19 mouse cellular contexts compared by ENCODE assay signal in genomic region chr10:12758702-12758988, GRCm38 (mm10).
DNase-seq lines count a peak whose midpoint lies in the region; ATAC-seq and TF ChIP-seq lines count a peak whose summit lies in the region.
"Had no signal": no experiment of that assay in that cellular context is flagged by ENCODE, and none has a peak within 500 bp of the region (broad histone marks: within the 10 kb centered on the region; RNA-seq: fewer than 3 reads in every experiment).

No protein-coding gene starts in this region.

- H3K79me2 ChIP-seq in myocyte (ENCODE audit: control insufficient read depth, insufficient read depth) = peaks cover 17% of the 10 kb centered on the region

- no peak overlapping the region for H3K9ac ChIP-seq in midbrain, embryonic 13.5 days (replicated peaks)
- H3K9ac ChIP-seq: embryonic facial prominence, embryonic 12.5 days; intestine, embryonic 15.5 days; liver, embryonic 15.5 days; lung, embryonic 14.5 days had no signal

- TF ChIP-seq CTCF in brain, embryonic 14.5 days (IDR thresholded peaks at IDR 0.05; ENCODE audit: borderline replicate concordance, extremely low read depth, insufficient read depth, insufficient read length) = no peak

- TF ChIP-seq POLR2A in brain, embryonic 14.5 days (IDR thresholded peaks at IDR 0.05; ENCODE audit: borderline replicate concordance, extremely low read depth, insufficient read depth, insufficient read length, poor library complexity, severe bottlenecking) = no peak
- TF ChIP-seq POLR2A in myocyte (IDR thresholded peaks at IDR 0.05; ENCODE audit: insufficient read length, low read depth) = no peak

- 72% methylated on average over 6 of the region's 6 CpGs for whole genome bisulfite sequencing in midbrain, embryonic 13.5 days

- H3ac ChIP-seq in myocyte (ENCODE audit: control insufficient read depth, insufficient read length) = no peak overlapping the region

- no peaks in the 10 kb centered on the region for H3K27me3 ChIP-seq in midbrain, embryonic 13.5 days
- no peaks in the 10 kb centered on the region for H3K27me3 ChIP-seq in myocyte (ENCODE audit: control insufficient read depth, insufficient read depth, insufficient read length)
- H3K27me3 ChIP-seq: embryonic facial prominence, embryonic 12.5 days; intestine, embryonic 15.5 days; liver, embryonic 15.5 days had no signal

- no peak overlapping the region for H3K27ac ChIP-seq in midbrain, embryonic 13.5 days
- H3K27ac ChIP-seq: embryonic facial prominence, embryonic 12.5 days; forebrain, embryonic 10.5 days; hindbrain, embryonic 10.5 days; intestine, embryonic 15.5 days; kidney, postnatal 0 days; liver, embryonic 15.5 days had no signal

- H3K4me2 ChIP-seq in midbrain, embryonic 13.5 days (replicated peaks) = no peak overlapping the region
- H3K4me2 ChIP-seq in myocyte (ENCODE audit: low read depth) = peak overlapping the region; percentile 12
- H3K4me2 ChIP-seq: embryonic facial prominence, embryonic 12.5 days; intestine, embryonic 15.5 days; liver, embryonic 15.5 days; lung, embryonic 14.5 days had no signal

- ATAC-seq in midbrain, embryonic 13.5 days = peak; percentile 20; the same call in 1 of the 2 replicates
- ATAC-seq: forebrain, embryonic 16.5 days; intestine, embryonic 15.5 days had no signal

- peaks cover 6% of the 10 kb centered on the region; the same call in 1 of the 2 replicates for H3K4me1 ChIP-seq in midbrain, embryonic 13.5 days (replicated peaks)
- H3K4me1 ChIP-seq: forebrain, embryonic 10.5 days; hindbrain, embryonic 10.5 days; intestine, embryonic 15.5 days; liver, embryonic 15.5 days had no signal

- no peaks in the 10 kb centered on the region for H3K36me3 ChIP-seq in midbrain, embryonic 13.5 days
- peaks cover 3% of the 10 kb centered on the region for H3K36me3 ChIP-seq in myocyte (ENCODE audit: control insufficient read depth, insufficient read depth)
- H3K36me3 ChIP-seq: embryonic facial prominence, embryonic 12.5 days; forebrain, embryonic 10.5 days; hindbrain, embryonic 10.5 days; intestine, embryonic 15.5 days; liver, embryonic 15.5 days had no signal

- no peaks in the 10 kb centered on the region for H3K9me3 ChIP-seq in midbrain, embryonic 13.5 days
- H3K9me3 ChIP-seq: embryonic facial prominence, embryonic 12.5 days; forebrain, embryonic 10.5 days; G1E; hindbrain, embryonic 10.5 days; intestine, embryonic 15.5 days; liver, embryonic 15.5 days had no signal

- no peak overlapping the region for H3K4me3 ChIP-seq in midbrain, embryonic 13.5 days (replicated peaks)
- H3K4me3 ChIP-seq in myocyte = no peak overlapping the region
- H3K4me3 ChIP-seq: embryonic facial prominence, embryonic 12.5 days; forebrain, embryonic 10.5 days; hindbrain, embryonic 10.5 days; intestine, embryonic 15.5 days; liver, embryonic 15.5 days had no signal

- DNase-seq in embryo, embryonic 11 days = peak; percentile 16
- DNase-seq in embryo, embryonic 9.5 days (ENCODE audit: extremely low spot score) = no peak
- DNase-seq in brain, embryonic 14.5 days (ENCODE audit: low read depth) = peak; percentile 24
- DNase-seq in cerebellum, adult 8-10 months = no peak
- no peak for DNase-seq in adrenal gland, adult 8-10 months
- DNase-seq: cerebellum, adult 11-12 months; spleen, adult 18-20 months; thymus, postnatal 25 days had no signal

TF ChIP-seq in myocyte, 11 proteins besides CTCF, POLR2A, EP300 and RAD21:
- TF ChIP-seq MAX (IDR thresholded peaks at IDR 0.05; ENCODE audit: low read depth) (no peak), TCF3 (IDR thresholded peaks at IDR 0.05; ENCODE audit: insufficient read length, low read depth) (no peak), SRF (IDR thresholded peaks at IDR 0.05; ENCODE audit: control insufficient read depth, insufficient read length, low read depth) (no peak), POLR2AphosphoS2 (IDR thresholded peaks at IDR 0.05; ENCODE audit: insufficient read length, low read depth) (no peak), REST (IDR thresholded peaks at IDR 0.05; ENCODE audit: insufficient read depth, insufficient read length) (no peak), USF1 (IDR thresholded peaks at IDR 0.05; ENCODE audit: low read depth) (no peak), TCF12 (IDR thresholded peaks at IDR 0.05; ENCODE audit: insufficient read depth, poor library complexity, severe bottlenecking) (no peak), MYOD1 (IDR thresholded peaks at IDR 0.05; ENCODE audit: control insufficient read depth in 1 of 3, insufficient read length in 2 of 3, low read depth in 2 of 3) (no peak), CEBPB (IDR thresholded peaks at IDR 0.05; ENCODE audit: insufficient read depth, poor library complexity, severe bottlenecking) (no peak), MYOG (IDR thresholded peaks at IDR 0.05; ENCODE audit: control insufficient read depth in 1 of 3, insufficient read depth in 1 of 3, insufficient read length in 2 of 3, low read depth in 2 of 3) (no peak), E2F4 (IDR thresholded peaks at IDR 0.05; ENCODE audit: insufficient read depth) (no peak)

Comparison
In these comparisons a context has a peak if more than half of its experiments do, and no peak if none do; other contexts are left out.
1. DNase-seq: peak in embryo, embryonic 11 days (single experiment) and brain, embryonic 14.5 days (single experiment); none in embryo, embryonic 9.5 days (single experiment), cerebellum, adult 8-10 months (single experiment) and adrenal gland, adult 8-10 months (single experiment).